Mouse (Mus musculus): ENCODE measurements at regions not wholly inside any gene's neighbourhood (a gene's known extent, or its start where the extent isn't known, plus 50 kb on each side); places are given as distances from the start of the nearest gene placed in this dataset.

DNA sequence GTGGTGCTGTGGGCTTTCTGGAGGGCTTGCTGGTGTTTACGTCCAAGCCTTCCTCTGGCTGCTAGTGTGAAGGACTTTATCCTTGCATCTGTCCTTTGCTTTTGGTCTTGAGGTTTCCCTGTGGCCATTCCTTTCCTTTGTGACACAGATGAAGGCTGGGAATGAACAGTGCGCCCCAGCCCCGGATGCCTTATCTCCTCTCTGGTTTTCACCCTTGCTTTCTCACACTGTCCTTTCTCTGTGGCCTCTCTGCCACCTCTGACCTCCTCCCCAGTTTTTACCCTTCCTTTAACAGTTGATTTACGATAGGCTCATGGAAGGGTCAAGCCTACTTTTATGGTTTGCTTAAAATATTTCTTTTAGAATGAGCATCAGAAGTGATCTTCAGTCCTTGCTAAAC lies 53.2 kb downstream of the Gas1 start:
- DNase-seq (ENCODE audit: low spot score), result no peak

DNA sequence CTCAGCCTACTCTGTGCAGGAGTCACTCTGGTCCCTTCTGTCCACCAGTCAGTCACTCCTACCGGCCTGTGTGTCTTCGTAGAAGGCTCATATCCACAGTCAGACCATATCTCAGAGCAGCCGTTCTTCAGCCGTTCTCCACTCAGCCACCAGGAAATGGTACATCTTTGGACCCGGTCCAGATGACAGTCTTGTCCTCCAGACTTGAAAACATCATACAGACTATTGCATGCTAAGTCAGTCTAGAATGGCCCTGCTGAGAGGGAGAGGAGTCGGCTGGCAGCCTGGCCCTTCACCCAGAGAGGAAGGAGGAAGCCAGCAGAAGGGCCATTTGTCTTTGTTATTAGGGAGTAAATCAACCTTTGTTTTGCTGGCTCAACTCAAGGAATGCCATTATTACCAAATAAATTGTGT lies 54.0 kb downstream of the Gas1 start:
- no peak for DNase-seq (ENCODE audit: low spot score)

DNA sequence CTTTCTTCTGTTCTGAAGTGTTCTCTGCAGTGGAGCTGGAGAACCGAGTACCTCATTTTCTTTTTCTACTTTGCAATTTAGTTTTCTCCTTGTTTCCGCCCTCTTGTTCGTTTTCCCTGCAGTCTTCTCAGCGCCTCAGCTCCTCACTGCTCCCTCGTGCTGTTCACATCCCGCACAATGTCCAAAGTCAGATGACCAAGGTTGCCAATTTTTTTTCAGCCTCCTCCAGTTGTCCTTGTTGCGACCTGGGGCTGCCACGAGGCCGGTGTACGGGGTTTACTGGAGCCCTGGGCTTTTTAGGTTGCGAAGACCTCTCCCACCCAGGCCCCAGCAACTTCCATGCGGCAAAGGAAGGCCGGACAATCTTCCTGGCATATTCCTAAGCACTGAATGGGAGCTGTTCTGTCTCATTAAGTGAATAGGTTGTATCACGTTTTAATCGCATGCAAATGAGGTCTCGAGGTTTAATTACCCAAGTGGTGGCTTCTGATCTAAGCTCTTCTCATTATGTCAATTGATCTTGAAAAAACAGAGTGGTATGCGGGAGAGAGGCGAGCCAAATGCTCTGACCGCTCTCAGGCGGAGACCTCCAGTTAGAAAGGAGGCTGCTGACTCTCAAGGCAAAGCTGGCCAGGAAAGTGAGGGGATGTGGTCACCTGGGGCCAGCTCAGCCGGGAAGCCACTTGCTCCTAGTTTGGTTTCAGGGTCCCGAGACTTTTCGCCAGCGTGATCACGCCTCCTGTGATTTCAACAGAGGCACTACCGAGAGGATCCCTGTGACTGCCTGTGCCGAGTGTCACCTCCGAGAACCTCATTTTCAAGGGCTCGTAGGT lies 54.6 kb downstream of the Gas1 start:
- no peak for DNase-seq (ENCODE audit: low spot score)

GRCm38 (mm10) chr13:60111465-60111864 lies 65.7 kb downstream of the Gas1 start:
- no peak for DNase-seq (ENCODE audit: low spot score)

GRCm38 (mm10) chr13:60110079-60110846 lies 66.9 kb downstream of the Gas1 start:
- DNase-seq (ENCODE audit: low spot score), result peak; percentile 68

GRCm38 (mm10) chr13:60105286-60105685 lies 71.9 kb downstream of the Gas1 start:
- DNase-seq (ENCODE audit: low spot score), result no peak

- no peak for DNase-seq (ENCODE audit: low spot score)
These were observed 75.5 kb downstream of the Gas1 start for GRCm38 (mm10) chr13:60101651-60102050.

- no peak for DNase-seq (ENCODE audit: low spot score)
These were observed 76.7 kb downstream of the Gas1 start for GRCm38 (mm10) chr13:60100130-60101112.

- DNase-seq (ENCODE audit: low spot score), result no peak
These were observed 77.6 kb downstream of the Gas1 start for GRCm38 (mm10) chr13:60099469-60100129.

DNA sequence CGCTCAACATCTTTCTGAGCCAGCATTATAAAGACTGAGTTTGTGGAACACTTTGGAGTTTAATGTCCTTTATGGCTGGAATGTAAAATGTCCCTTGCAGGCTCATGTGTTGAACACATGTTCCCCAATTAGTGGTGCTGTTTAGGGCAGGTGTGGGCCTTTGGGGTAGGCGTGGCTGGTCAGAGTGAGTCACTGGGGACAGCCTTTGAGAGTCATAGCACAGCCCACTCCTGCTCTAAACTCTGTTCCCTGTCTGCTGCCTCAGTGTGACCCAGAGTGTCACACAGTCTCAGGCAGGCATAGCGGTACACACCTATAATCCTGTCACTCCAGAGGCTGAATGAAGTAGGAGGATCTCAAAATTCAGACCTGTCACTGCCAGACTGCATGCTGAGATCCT lies 78.8 kb downstream of the Gas1 start:
- DNase-seq (ENCODE audit: low spot score), result no peak

- DNase-seq (ENCODE audit: low spot score), result no peak
These were observed 79.4 kb downstream of the Gas1 start for GRCm38 (mm10) chr13:60097776-60098175.

DNA sequence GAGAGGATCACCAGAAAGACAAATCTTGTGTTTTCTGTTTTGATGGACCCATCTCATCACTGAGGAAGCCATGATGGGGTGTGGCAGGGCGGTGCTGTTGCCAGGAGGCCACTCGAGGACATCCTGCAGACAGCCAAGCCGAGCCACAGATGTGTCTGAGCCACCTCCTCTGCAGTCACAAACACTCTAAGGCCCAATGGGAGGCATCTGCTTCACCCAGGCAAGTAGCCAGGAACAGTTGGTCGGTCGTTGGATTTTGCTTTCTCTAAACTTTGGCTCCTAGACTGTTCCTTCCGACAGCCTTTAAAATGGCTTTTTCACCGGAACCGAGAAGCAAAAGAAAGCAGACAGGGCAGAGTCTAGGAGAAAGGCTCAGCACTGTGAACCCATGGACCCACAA lies 90.5 kb downstream of the Gas1 start:
- DNase-seq (ENCODE audit: low spot score), result no peak

DNA sequence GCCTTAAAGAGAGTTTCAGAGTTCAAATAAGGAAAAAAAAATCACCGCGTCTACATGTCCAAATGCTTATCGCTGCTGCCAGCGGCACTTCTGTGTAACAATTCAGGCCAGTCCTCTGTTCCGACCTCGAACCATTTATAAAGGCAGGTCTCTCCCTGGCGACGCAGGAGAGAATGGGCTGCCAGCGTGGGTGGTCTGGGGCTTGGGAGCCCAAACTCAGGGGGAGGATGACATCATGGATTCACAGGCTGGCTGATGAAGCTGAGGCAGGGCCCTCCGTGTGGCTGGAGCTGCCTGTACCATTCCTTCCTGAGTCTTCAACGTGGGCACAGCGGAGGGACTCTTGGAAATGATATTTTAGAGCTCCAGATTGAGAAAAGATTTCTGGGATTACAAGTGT lies 92.2 kb downstream of the Gas1 start:
- no peak for DNase-seq (ENCODE audit: low spot score)

DNA sequence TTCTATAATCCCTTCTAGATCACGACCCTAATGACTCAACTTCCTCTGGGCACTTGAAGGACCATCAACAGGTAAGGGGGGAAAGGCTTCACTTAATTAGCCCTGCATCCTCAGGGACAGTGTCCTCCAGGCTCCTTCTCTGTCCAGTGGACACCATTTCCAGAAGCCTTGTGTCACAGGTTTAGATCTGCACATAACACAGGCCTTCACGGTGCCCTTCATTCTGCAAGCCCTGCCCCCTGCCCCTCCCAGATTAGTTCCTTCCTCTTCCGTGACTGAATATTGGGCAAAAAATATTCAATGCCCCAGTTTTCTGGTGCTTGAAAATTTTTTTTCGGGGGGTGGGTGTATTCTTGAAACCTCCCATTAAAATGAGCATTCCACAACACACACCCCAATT lies 92.9 kb downstream of the Gas1 start:
- no peak for DNase-seq (ENCODE audit: low spot score)

- DNase-seq (ENCODE audit: low spot score), result no peak
These were observed 97.1 kb downstream of the Gas1 start for GRCm38 (mm10) chr13:60080113-60080512.

- no peak for DNase-seq (ENCODE audit: low spot score)
These were observed 98.7 kb downstream of the Gas1 start for GRCm38 (mm10) chr13:60078331-60079050.

DNA sequence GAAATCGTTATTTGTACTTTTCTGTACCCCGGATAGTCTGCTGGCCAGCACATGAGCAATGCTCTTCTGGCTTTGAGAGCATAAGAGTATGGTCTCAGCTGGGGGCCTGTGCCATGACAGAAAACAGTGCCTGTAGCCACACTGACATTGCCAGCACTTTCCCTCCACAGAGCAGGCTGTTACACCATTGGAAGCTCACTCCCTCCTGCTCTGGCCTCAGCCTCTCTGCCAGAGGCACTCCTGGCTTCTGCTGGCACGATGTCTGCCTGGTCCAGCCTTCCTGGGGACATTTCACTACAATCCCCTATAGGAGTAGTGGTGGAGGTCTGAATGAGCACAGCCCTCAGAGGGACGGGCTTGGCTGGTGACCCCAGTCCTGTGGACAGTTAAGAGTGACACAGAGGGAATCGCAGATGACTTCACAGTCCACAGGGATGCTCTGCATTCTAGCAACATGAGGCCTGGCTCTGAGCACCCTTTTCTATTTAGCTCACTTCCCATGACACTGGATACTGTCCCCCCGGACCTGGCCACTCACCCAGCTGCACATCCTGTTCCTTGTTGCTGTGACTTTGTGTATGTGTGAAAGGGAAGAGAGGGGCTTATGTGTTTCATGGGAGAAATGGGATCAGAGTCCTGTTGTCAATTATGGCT lies 100.9 kb downstream of the Gas1 start:
- DNase-seq (ENCODE audit: low spot score), result no peak

DNA sequence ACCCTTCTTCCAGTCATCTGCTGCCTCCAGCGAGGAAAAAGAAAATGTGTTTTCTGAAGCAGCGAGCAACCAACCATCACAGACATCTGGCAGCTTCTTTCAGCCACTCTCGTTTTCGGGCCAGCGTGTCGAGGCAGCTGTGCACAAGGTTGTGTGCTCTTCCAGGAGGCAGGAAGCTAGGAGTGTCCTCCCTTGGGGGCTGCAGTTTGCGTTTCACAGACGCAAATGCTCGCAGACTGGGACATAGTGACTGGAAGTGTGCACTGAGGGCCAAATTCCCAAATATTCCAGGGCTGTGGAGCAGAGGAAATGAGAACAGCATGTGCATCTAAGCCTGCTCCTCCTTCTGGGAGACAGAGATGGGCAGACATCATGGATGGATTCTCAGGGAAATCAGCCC lies 105.6 kb downstream of the Gas1 start:
- DNase-seq (ENCODE audit: low spot score), result no peak

- DNase-seq (ENCODE audit: low spot score), result no peak
These were observed 108.0 kb downstream of the Gas1 start for GRCm38 (mm10) chr13:60069196-60069595.

- no peak for DNase-seq (ENCODE audit: low spot score)
These were observed 109.8 kb downstream of the Gas1 start for GRCm38 (mm10) chr13:60067325-60067724.

All from ovary, postnatal 36 days (tissue).